Mouse (Mus musculus) MEL (cell line): ENCODE measurements at regions not wholly inside any gene's neighbourhood (a gene's known extent, or its start where the extent isn't known, plus 50 kb on each side); places are given as distances from the start of the nearest gene placed in this dataset.

ENCODE experiments used
- CHD1 ChIP-seq: IDR thresholded peaks from 2 replicates; pipeline ENCODE4 v1.6.1; 2012; ENCODE audit warnings: low read depth, mild to moderate bottlenecking, inconsistent platforms, low read length, improper control_type of control experiment
- CTCF ChIP-seq, 3 experiments: IDR thresholded peaks in 2 of 3; conservative IDR thresholded peaks in 1 of 3; 2 replicates each; pipeline ENCODE4 v1.5.1; 2011 to 2012; ENCODE audit warnings: low read length in 3 of 3, low read depth in 2 of 3, mild to moderate bottlenecking in 2 of 3, improper control_type of control experiment in 1 of 3, inconsistent platforms in 1 of 3, mixed read lengths in 1 of 3, moderate library complexity in 1 of 3; ENCODE audit not compliant: control insufficient read depth in 1 of 3, insufficient read depth in 1 of 3, poor library complexity in 1 of 3, severe bottlenecking in 1 of 3
- EP300 ChIP-seq, 2 experiments: IDR thresholded peaks; 2 replicates each; pipeline ENCODE4 v1.6.1; 2011; ENCODE audit warnings: improper control_type of control experiment in 2 of 2, low read length in 2 of 2, low read depth in 1 of 2, mild to moderate bottlenecking in 1 of 2
- ETS1 ChIP-seq: IDR thresholded peaks from 2 replicates; pipeline ENCODE4 v1.6.1; 2012; ENCODE audit warnings: low read depth, mild to moderate bottlenecking, inconsistent platforms, low read length, improper control_type of control experiment, moderate library complexity
- KAT2A ChIP-seq: conservative IDR thresholded peaks from 2 replicates; pipeline ENCODE4 v1.6.1; 2012; ENCODE audit warnings: low read depth, low read length, improper control_type of control experiment, inconsistent platforms
- MAX ChIP-seq: IDR thresholded peaks from 2 replicates; pipeline ENCODE4 v1.6.1; 2011; ENCODE audit warnings: low read length, improper control_type of control experiment
- MAZ ChIP-seq: IDR thresholded peaks from 2 replicates; pipeline ENCODE4 v1.6.1; 2012; ENCODE audit warnings: low read depth, mild to moderate bottlenecking, inconsistent platforms, low read length, improper control_type of control experiment
- MXI1 ChIP-seq: IDR thresholded peaks from 2 replicates; pipeline ENCODE4 v1.6.1; 2011; ENCODE audit warnings: mild to moderate bottlenecking, low read depth, low read length, improper control_type of control experiment
- MYC ChIP-seq: IDR thresholded peaks from 2 replicates; pipeline ENCODE4 v1.6.1; 2011; ENCODE audit warnings: low read depth, mild to moderate bottlenecking, low read length, improper control_type of control experiment, moderate library complexity
- POLR2A ChIP-seq, 2 experiments: IDR thresholded peaks; 2 replicates each; pipeline ENCODE4 v1.6.1; 2011 to 2012; ENCODE audit warnings: low read length in 2 of 2, mild to moderate bottlenecking in 2 of 2, control low read depth in 1 of 2, improper control_type of control experiment in 1 of 2, low read depth in 1 of 2, moderate library complexity in 1 of 2; ENCODE audit not compliant: control insufficient read depth in 1 of 2, insufficient read depth in 1 of 2, poor library complexity in 1 of 2
- RAD21 ChIP-seq: IDR thresholded peaks from 2 replicates; pipeline ENCODE4 v1.6.1; 2011; ENCODE audit warnings: mild to moderate bottlenecking, low read depth, low read length, improper control_type of control experiment
- SIN3A ChIP-seq: IDR thresholded peaks from 2 replicates; pipeline ENCODE4 v1.6.1; 2012; ENCODE audit warnings: low read length, improper control_type of control experiment, inconsistent platforms
- UBTF ChIP-seq: IDR thresholded peaks from 2 replicates; pipeline ENCODE4 v1.6.1; 2012; ENCODE audit warnings: low read depth, mild to moderate bottlenecking, inconsistent platforms, low read length, improper control_type of control experiment, moderate library complexity, borderline replicate concordance; ENCODE audit not compliant: insufficient read depth

- TF ChIP-seq POLR2A (IDR thresholded peaks at IDR 0.05; ENCODE audit: control insufficient read depth in 1 of 2, insufficient read depth in 1 of 2, low read depth in 1 of 2, low read length in 2 of 2, poor library complexity in 1 of 2) (no peak), MXI1 (no peak), MAZ (no peak), CTCF (IDR thresholded peaks at IDR 0.05 in 2 of 3, conservative IDR thresholded peaks at IDR 0.05 in 1 of 3; ENCODE audit: control insufficient read depth in 1 of 3, insufficient read depth in 1 of 3, low read depth in 2 of 3, low read length in 3 of 3, poor library complexity in 1 of 3, severe bottlenecking in 1 of 3) (no peak), UBTF (no peak), EP300 (IDR thresholded peaks at IDR 0.05; ENCODE audit: low read depth in 1 of 2, low read length in 2 of 2) (no peak), RAD21 (no peak), MYC (no peak), ETS1 (no peak), KAT2A (no peak), CHD1 (no peak), MAX (no peak), SIN3A (no peak)
These were observed 560.0 kb upstream of the Msl3l2 start for GRCm38 (mm10) chr10:55546441-55547430.
